Mouse (Mus musculus): ENCODE results near the gene Ddx39b.
A peak's percentile ranks its signal among the peaks of the same experiment; 100 is the strongest.
"Not testable (repeated sequence)": the region's sequence is repeated elsewhere in the genome, so short reads cannot be mapped to it uniquely, and the experiment has no call there.

Ddx39b gene

GRCm38 (mm10) chr17:35219601-35220041 is 21.9 kb upstream of the Ddx39b start:
- DNase-seq (ENCODE audit: low spot score in 2 of 2), result no peak

- DNase-seq (ENCODE audit: low spot score in 2 of 2), result no peak
These were observed 21.2 kb upstream of the Ddx39b start, which contains the start of gene Gm16181 for GRCm38 (mm10) chr17:35220156-35220952. Gm16181 (plus strand) TSS chr17:35220834.

- DNase-seq (ENCODE audit: low spot score in 2 of 2), result no peak
These were observed 19.2 kb upstream of the Ddx39b start for GRCm38 (mm10) chr17:35222299-35222698.

GRCm38 (mm10) chr17:35224641-35225040 is 16.9 kb upstream of the Ddx39b start:
- no peak for DNase-seq (ENCODE audit: low spot score in 2 of 2)

GRCm38 (mm10) chr17:35225456-35225855 is 16.1 kb upstream of the Ddx39b start:
- DNase-seq (ENCODE audit: low spot score in 2 of 2), result no peak

- no peak for DNase-seq (ENCODE audit: low spot score in 2 of 2)
These were observed 14.9 kb upstream of the Ddx39b start for GRCm38 (mm10) chr17:35226561-35227046.

GRCm38 (mm10) chr17:35231022-35231421 is 10.5 kb upstream of the Ddx39b start:
- no peak for DNase-seq (ENCODE audit: low spot score in 2 of 2)

- DNase-seq (ENCODE audit: low spot score in 2 of 2), result peak in 1 of 2 experiments; percentile 87
These were observed 9.5 kb upstream of the Ddx39b start for GRCm38 (mm10) chr17:35232043-35232442.

- no peak for DNase-seq (ENCODE audit: low spot score in 2 of 2)
These were observed 8.9 kb upstream of the Ddx39b start for GRCm38 (mm10) chr17:35232659-35233058.

- DNase-seq (ENCODE audit: low spot score in 2 of 2), result no peak
These were observed 8.2 kb upstream of the Ddx39b start, which contains the start of gene Atp6v1g2 for GRCm38 (mm10) chr17:35233114-35233980. Atp6v1g2 (plus strand) TSS chr17:35233660.

GRCm38 (mm10) chr17:35234090-35234489 is 7.5 kb upstream of the Ddx39b start:
- not testable (repeated sequence) for DNase-seq (ENCODE audit: low spot score in 2 of 2)

GRCm38 (mm10) chr17:35234903-35235302 is 6.6 kb upstream of the Ddx39b start:
- DNase-seq (ENCODE audit: low spot score in 2 of 2), result no peak

GRCm38 (mm10) chr17:35235614-35236389 is 5.7 kb upstream of the Ddx39b start, which contains the start of gene Nfkbil1:
Nfkbil1 (minus strand) TSS chr17:35235792.
- peak; percentile 87 to 95 for DNase-seq (ENCODE audit: low spot score in 2 of 2)

- peak; percentile 90 to 99 for DNase-seq (ENCODE audit: low spot score in 2 of 2)
These were observed 5.2 kb upstream of the Ddx39b start for GRCm38 (mm10) chr17:35236390-35236746.

- no peak for DNase-seq (ENCODE audit: low spot score in 2 of 2)
These were observed 4.5 kb upstream of the Ddx39b start for GRCm38 (mm10) chr17:35236996-35237395.

- no peak for DNase-seq (ENCODE audit: low spot score in 2 of 2)
These were observed 4.0 kb upstream of the Ddx39b start for GRCm38 (mm10) chr17:35237504-35237903.

GRCm38 (mm10) chr17:35239700-35240099 is 1.8 kb upstream of the Ddx39b start:
- DNase-seq (ENCODE audit: low spot score in 2 of 2), result no peak

- no peak for DNase-seq (ENCODE audit: low spot score in 2 of 2)
These were observed 902 bp upstream of the Ddx39b start for GRCm38 (mm10) chr17:35240384-35241304.

- DNase-seq (ENCODE audit: low spot score in 2 of 2), result peak in 1 of 2 experiments; percentile 68
These were observed 732 bp downstream of the Ddx39b start for GRCm38 (mm10) chr17:35242015-35242941.
